Mouse (Mus musculus): ENCODE results near the gene Lpin2. TPM values are rescaled to one million over a fixed set of nuclear protein-coding genes. Genes with fewer than 3 reads are reported as not detected.
A peak's percentile ranks its signal among the peaks of the same experiment; 100 is the strongest.

The Lpin2 gene
- polyA plus RNA-seq, 1 experiment: 7.6 TPM

DNA sequence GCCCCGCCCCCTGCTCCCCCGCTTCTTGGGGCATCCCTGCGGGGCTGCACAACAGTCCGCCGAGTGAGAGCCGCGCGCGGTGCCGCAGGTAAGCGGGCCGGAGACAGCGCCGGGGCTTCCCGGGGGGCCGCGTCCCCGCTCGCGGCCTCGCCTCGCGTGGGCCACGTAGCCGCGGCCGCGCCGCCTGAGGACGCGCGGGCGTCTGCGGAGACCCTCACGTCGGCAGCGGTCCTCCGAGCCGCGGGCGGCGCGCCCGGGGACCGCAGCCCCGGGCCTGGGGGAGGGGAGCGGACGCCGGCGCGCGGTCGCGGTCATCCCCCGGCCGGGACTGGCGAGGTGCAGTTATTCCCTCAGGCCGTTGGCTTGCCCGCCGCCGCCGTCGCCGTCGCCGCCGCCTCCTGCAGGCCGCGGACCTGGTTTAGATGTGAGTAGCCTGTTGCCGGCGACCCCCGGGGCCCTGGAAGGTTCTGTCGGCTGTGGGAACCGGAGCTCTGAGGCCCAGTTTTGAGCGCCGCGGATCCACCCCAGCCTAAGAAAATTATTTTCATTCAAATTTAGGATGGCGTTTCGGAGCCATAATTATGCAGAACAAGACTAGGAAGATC lies 1.4 kb downstream of the Lpin2 start:
- H3K4me1 ChIP-seq: peaks cover 76% of the 10 kb centered on the region
- TF ChIP-seq FLI1 (IDR thresholded peaks at IDR 0.05; ENCODE audit: low read length): no peak
- TF ChIP-seq GATA1 (IDR thresholded peaks at IDR 0.05; ENCODE audit: borderline replicate concordance, low read length): no peak

DNA sequence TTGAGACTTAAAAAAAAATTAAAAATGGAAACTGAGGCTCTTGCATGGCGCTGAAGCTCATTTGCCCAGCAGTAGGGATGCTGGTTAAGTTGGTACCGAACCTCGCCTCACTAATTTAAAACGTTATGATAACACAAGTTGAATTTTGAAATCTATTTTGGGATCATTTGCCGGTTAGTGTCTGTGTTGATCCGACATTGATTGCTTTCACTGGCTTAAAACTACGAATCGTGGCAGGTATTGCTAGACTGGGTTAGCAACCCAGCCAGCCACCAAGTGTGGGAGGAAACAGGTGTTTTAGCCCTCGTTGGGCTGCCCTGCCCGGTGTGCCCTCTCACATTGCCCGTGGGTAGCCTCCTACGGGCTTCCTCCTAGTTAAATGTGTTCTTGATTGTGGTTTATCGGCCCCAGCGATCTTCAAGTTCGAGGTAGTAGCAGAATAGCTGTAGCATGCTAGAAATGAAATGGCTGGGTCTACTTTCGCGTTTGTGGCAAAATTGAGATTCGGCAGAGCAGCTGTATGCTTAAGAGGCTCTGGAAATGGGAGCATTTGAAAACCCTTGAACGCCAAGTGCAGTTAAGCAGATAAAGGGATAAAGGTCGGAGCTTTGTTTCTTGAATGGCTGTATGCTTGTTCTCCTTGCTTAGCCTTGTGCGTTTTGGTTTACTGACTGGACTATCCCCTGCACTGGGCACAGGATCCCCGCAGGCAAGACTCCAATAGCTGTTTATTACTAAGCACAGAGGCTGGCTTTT lies 2.2 kb downstream of the Lpin2 start:
- no peak for TF ChIP-seq FLI1 (IDR thresholded peaks at IDR 0.05; ENCODE audit: low read length)
- TF ChIP-seq GATA1 (IDR thresholded peaks at IDR 0.05; ENCODE audit: borderline replicate concordance, low read length): no peak
- H3K4me1 ChIP-seq: peaks cover 75% of the 10 kb centered on the region
- no peaks in the 10 kb centered on the region for H3K9me3 ChIP-seq
- peaks cover 23% of the 10 kb centered on the region for H3K36me3 ChIP-seq (replicated peaks; ENCODE audit: low read length)
- H3K27me3 ChIP-seq (replicated peaks): no peaks in the 10 kb centered on the region
- H3K4me3 ChIP-seq (replicated peaks): peak overlapping the region; percentile 95

More for the DNA sequence above, 1.4 kb downstream of the Lpin2 start:
- Histone ChIP-seq H3K4me3 (replicated peaks) (peak overlapping the region; percentile 95), H3K27me3 (replicated peaks) (no peaks in the 10 kb centered on the region), H3K36me3 (replicated peaks; ENCODE audit: low read length) (peaks cover 19% of the 10 kb centered on the region), H3K9me3 (no peaks in the 10 kb centered on the region)

DNA sequence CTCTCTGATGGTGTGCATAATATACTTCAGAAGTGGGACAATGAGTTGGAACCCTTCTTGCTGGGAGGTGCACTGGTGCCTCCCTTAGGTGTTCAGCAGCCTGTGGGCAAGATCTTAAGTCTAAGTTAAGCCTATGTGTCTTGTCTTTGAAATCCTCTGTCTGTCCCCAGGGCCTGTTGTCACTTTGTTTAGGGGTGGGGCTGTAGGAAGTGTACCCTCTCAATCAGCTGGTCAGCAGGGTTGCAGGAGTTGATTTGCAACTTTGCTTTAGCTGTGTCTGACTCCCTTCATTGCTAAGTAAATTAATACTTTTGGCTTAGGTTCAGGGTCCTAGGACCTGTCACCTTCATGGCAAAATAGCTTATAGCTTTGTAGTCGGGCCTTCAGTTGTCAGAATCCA lies 3.0 kb downstream of the Lpin2 start:
- no peaks in the 10 kb centered on the region for H3K9me3 ChIP-seq
- H3K36me3 ChIP-seq (replicated peaks; ENCODE audit: low read length): peaks cover 29% of the 10 kb centered on the region
- no peaks in the 10 kb centered on the region for H3K27me3 ChIP-seq (replicated peaks)
- TF ChIP-seq FLI1 (IDR thresholded peaks at IDR 0.05; ENCODE audit: low read length): no peak
- no peak for TF ChIP-seq GATA1 (IDR thresholded peaks at IDR 0.05; ENCODE audit: borderline replicate concordance, low read length)
- H3K4me3 ChIP-seq (replicated peaks): peak overlapping the region; percentile 95
- H3K4me1 ChIP-seq: peaks cover 79% of the 10 kb centered on the region

DNA sequence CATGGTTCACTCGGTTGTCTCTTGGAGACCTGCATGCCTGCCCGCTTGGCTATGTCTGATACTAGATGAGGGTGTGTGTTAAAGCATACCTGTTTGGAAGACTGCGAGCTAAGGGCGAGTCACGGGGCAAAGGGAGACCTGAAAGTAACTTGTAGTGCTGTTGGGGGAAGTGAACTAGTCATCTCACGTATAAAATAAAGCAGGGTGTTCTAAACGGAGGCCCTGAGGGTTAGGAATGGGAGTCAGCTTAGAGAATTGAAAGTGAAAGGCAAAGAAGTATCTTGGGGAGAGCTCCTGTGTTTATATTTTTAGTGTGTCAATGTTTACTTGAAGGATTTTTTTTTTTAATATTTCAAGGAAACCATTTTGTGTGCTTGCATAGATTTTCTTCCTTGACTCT lies 8.2 kb downstream of the Lpin2 start:
- H3K27me3 ChIP-seq (replicated peaks): no peaks in the 10 kb centered on the region
- peaks cover 30% of the 10 kb centered on the region for H3K36me3 ChIP-seq (replicated peaks; ENCODE audit: low read length)
- peak overlapping the region; percentile 83 for H3K4me3 ChIP-seq (replicated peaks)
- peaks cover 92% of the 10 kb centered on the region for H3K4me1 ChIP-seq
- no peaks in the 10 kb centered on the region for H3K9me3 ChIP-seq
- TF ChIP-seq GATA1 (IDR thresholded peaks at IDR 0.05; ENCODE audit: borderline replicate concordance, low read length) (no peak), FLI1 (IDR thresholded peaks at IDR 0.05; ENCODE audit: low read length) (no peak)

DNA sequence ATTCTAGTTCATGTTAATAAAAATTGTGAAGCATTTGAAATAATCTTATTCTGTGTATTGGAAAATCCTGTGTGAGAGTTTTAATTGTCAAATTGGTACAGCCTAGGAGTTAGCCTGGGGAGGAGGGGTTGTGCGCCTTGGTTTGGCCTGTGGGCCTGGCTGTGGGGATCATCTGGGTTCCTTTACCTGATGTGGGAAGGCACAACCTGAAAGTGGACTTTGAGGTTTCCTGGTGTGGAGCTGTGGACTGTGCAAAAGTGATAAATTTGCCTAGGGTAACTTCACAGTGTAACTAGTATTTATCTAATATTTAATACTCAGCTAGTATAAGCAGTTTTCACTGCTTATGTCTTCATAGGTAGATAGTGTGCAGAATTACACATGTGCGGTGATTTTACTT lies 8.7 kb downstream of the Lpin2 start:
- Histone ChIP-seq H3K9me3 (no peaks in the 10 kb centered on the region), H3K27me3 (replicated peaks) (no peaks in the 10 kb centered on the region), H3K4me1 (peaks cover 92% of the 10 kb centered on the region), H3K4me3 (replicated peaks) (peak overlapping the region; percentile 76), H3K36me3 (replicated peaks; ENCODE audit: low read length) (peaks cover 28% of the 10 kb centered on the region)
- TF ChIP-seq FLI1 (IDR thresholded peaks at IDR 0.05; ENCODE audit: low read length): no peak

DNA sequence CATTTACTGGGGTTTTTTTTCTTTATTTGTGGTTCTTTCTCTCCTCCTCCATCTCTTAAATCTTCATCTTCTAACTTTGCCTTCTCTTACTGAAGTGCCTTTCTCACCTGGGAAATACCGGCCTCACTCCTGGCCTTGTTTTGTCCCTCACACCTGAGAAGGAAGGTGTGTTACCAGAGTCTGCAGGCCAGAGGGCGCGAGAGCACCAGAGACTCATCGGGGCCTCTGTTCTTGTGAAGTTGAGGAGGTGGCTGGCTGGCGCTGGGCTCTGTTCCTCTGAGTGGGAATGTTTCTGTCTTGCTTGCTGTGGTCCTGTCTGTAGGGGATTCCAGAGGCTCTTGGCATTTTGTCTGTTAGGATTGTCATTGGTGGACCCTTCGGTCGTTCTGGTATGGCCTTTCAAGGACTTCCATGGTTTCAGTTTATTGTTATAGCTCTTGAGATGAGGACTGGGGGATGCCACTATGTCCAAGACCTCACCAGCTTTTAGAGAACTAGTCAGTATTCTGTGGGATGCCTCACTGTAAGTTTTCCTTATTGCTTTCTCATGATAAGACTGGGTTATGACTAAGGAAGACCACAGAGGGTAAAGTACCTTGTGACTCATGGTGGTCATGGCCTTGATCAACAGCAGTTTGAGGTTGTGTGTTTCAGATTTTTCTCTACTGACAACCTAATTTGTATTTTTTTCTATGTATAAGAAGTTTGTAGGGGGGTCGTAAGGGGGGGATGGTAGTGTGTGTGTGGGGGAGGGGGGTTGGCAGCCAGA lies 9.5 kb downstream of the Lpin2 start:
- Histone ChIP-seq H3K9me3 (no peaks in the 10 kb centered on the region), H3K27me3 (replicated peaks) (no peaks in the 10 kb centered on the region), H3K4me1 (peaks cover 91% of the 10 kb centered on the region), H3K36me3 (replicated peaks; ENCODE audit: low read length) (peaks cover 21% of the 10 kb centered on the region), H3K4me3 (replicated peaks) (peak overlapping the region; percentile 83)
- TF ChIP-seq GATA1 (IDR thresholded peaks at IDR 0.05; ENCODE audit: borderline replicate concordance, low read length) (no peak), FLI1 (IDR thresholded peaks at IDR 0.05; ENCODE audit: low read length) (no peak)

DNA sequence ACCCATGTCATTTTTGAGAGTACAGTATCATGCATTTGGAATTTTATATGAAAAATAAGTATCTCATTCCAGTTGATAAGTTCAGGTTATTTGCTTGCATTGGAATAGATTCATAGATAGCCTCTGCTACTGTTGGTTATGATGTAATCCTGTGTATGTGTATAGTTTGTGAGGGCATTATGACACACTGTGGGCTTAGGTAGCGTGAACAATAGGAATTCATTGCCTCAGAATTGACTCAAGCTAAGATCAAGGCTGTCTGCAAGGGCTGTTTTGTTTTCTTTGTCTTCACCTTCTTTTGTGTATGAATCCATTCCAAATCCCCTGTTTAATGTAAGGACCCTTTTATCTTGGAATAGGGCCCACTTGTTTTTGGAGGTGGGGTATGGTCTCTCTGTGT lies 10.7 kb downstream of the Lpin2 start:
- TF ChIP-seq GATA1 (IDR thresholded peaks at IDR 0.05; ENCODE audit: borderline replicate concordance, low read length): no peak
- TF ChIP-seq FLI1 (IDR thresholded peaks at IDR 0.05; ENCODE audit: low read length): no peak
- H3K27me3 ChIP-seq (replicated peaks): no peaks in the 10 kb centered on the region
- H3K4me1 ChIP-seq: peaks cover 88% of the 10 kb centered on the region
- peak overlapping the region; percentile 18 for H3K4me3 ChIP-seq (replicated peaks)
- H3K36me3 ChIP-seq (replicated peaks; ENCODE audit: low read length): peaks cover 26% of the 10 kb centered on the region
- no peaks in the 10 kb centered on the region for H3K9me3 ChIP-seq

DNA sequence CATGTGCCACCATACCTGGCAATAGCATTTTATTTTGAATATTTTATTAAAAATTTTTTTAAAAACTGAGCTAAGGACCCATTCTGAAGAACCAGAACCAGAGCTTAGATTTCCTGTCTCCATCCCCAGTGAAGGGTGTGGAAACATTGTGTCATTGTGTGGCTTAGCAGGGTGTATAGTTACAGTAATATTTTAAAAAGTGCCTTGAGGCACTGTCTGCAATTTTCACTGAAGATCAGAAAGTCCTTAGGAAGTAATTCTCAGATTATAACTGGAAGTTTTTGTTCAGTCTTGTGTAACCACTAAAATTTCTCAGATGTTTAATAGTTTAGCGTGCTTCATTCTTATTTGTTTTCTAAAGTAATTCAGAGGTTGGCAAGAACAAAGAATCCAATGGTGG lies 11.1 kb downstream of the Lpin2 start:
- H3K4me3 ChIP-seq (replicated peaks): peak overlapping the region; percentile 18
- H3K36me3 ChIP-seq (replicated peaks; ENCODE audit: low read length): peaks cover 29% of the 10 kb centered on the region
- peaks cover 89% of the 10 kb centered on the region for H3K4me1 ChIP-seq
- TF ChIP-seq FLI1 (IDR thresholded peaks at IDR 0.05; ENCODE audit: low read length) (no peak), GATA1 (IDR thresholded peaks at IDR 0.05; ENCODE audit: borderline replicate concordance, low read length) (no peak)
- H3K27me3 ChIP-seq (replicated peaks): no peaks in the 10 kb centered on the region
- H3K9me3 ChIP-seq: no peaks in the 10 kb centered on the region

DNA sequence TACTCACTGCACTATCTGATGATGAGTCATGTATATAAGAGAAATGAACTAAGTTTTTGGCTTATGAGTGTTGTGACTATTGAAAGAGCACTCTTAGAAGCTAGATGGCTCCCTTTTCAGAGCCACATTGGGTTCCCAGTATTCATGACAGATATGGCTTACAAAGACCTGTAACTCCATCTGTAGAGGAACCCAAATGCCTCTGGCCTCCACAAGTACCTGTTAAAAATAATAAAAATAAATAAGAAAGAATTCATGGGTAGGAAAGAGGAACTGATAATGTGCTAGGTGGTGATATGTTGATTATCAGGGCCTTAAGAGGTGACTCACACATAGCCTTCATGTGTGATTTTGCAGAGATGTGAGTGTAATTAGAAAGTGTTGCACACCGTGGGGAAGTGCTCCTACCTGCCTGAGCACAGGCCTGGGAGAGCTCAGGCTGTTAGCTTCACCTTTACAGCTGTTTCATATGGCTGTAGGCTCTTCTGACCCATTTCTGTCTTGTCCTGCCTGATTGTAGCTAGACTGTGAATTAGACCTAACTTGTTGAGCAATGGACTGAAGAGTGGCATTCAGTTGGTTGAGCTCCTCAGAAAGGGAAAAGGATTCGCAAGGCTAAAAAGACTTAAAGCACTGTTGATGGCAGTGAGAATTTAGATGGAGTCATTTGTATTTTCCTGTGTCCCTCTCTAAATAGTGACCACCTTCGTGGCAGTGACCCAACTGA lies 12.7 kb downstream of the Lpin2 start:
- Histone ChIP-seq H3K4me3 (replicated peaks) (peak overlapping the region; percentile 83), H3K4me1 (peaks cover 91% of the 10 kb centered on the region)
- no peak for TF ChIP-seq GATA1 (IDR thresholded peaks at IDR 0.05; ENCODE audit: borderline replicate concordance, low read length)
- no peak for TF ChIP-seq FLI1 (IDR thresholded peaks at IDR 0.05; ENCODE audit: low read length)

More for the DNA sequence above, 12.7 kb downstream of the Lpin2 start:
- Histone ChIP-seq H3K9me3 (no peaks in the 10 kb centered on the region), H3K36me3 (replicated peaks; ENCODE audit: low read length) (peaks cover 32% of the 10 kb centered on the region), H3K27me3 (replicated peaks) (no peaks in the 10 kb centered on the region)
